Mouse (Mus musculus): ENCODE measurements at regions not wholly inside any gene's neighbourhood (a gene's known extent, or its start where the extent isn't known, plus 50 kb on each side); places are given as distances from the start of the nearest gene placed in this dataset.

DNA sequence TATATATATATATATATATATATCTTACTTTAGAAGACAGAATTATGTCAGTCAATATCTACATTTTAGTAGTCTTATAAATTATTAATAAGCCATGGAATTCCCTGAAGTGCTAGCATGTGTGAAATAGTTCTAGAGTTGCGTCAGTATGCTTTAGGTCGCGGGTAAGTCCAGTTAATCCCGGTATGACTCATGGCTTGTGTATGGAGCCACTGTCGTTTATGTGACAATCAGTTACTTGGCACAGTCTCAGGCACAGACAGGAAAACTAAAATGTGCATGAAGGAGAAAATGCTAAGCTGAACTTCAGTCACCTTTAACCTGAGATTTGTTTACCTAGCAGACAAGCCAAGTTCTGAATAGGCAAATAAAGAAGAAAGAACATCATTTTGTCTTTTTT, 206.5 kb downstream of the Plk2 start:
- TF ChIP-seq ZC3H11A (IDR thresholded peaks at IDR 0.05; ENCODE audit: borderline replicate concordance, low read depth, low read length): no peak
- TF ChIP-seq CHD2 (IDR thresholded peaks at IDR 0.05; ENCODE audit: low read depth, low read length): no peak

Measured in ES-E14 (cell line).